ENCODE assay signal across 8 mouse cellular contexts in the genomic region with DNA sequence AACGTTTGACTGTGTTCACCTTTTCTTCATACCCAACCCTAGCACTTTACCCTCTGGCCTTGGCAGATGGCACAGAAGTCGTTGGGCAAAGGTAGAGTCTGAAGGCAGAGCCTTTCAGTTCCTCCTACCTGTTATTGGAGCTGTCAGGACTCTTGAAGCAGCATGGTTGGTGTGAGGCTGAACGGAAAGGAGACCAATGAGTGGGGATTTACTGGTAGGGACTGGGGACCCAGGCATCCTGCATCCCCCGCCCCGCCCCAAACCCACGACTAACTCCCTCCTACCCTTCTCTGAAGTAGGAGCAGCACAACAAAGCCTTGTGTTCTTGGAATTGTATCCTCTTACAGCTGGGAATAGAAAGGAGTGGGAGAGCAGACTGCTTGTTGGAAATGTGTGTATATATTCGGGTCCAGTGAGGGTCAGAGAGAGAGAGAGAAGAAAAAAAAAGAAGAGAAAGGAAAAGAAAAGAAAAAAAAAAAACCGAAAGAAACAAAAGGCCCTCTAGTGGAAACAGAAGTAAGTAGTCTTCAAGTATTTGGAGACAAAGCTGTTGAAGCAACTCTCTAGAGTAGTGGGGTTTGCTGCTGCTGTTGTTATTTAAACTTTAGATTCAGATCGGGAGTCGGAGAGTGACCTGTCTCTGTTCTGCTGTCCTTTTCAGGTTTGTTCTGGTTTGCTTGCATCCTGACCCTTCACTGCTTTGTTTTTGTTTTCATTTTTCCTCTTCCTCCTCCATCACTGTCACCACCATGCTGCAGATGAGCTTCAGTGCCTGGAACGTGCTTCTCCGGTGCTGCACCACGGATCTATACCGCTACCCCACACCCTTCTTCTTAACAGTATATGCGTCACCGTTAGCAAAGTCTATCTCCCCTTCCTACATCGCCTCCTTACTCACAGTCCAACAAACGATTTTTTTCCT. TPM values are rescaled to one million over a fixed set of nuclear protein-coding genes. Genes with fewer than 3 reads are reported as not detected.
A peak's percentile ranks its signal among the peaks of the same experiment; 100 is the strongest.
DNase-seq lines count a peak whose midpoint lies in the region; ATAC-seq and TF ChIP-seq lines count a peak whose summit lies in the region.

A gene (minus strand): TSS at position 176 of the 922 bp plus-strand sequence.

- H3K27ac ChIP-seq in heart, embryonic 15.5 days: peak within 1 kb of the TSS; percentile 73
- H3K27ac ChIP-seq in midbrain, embryonic 11.5 days (ENCODE audit: low read depth, low read length): no peak within 1 kb of the TSS
- peak within 1 kb of the TSS; percentile 100 for H3K27ac ChIP-seq in thymus, adult 2 months (ENCODE audit: control insufficient read depth, insufficient read depth, low read length)

- H3K9me3 ChIP-seq in heart, embryonic 15.5 days (replicated peaks): no peaks in the 10 kb centered on the region
- H3K9me3 ChIP-seq in midbrain, embryonic 11.5 days (ENCODE audit: control insufficient read depth, low read length): no peaks in the 10 kb centered on the region

- H3K4me2 ChIP-seq in heart, embryonic 15.5 days: peak within 1 kb of the TSS; percentile 88
- H3K4me2 ChIP-seq in midbrain, embryonic 11.5 days: peak within 1 kb of the TSS; percentile 93

- H3K4me3 ChIP-seq in heart, embryonic 15.5 days: peak within 1 kb of the TSS; percentile 66
- peak within 1 kb of the TSS; percentile 51 for H3K4me3 ChIP-seq in midbrain, embryonic 11.5 days (ENCODE audit: low read depth, low read length)
- peak within 1 kb of the TSS; percentile 91 for H3K4me3 ChIP-seq in thymus, adult 2 months (ENCODE audit: control insufficient read depth, insufficient read depth, low read length)

- H3K4me1 ChIP-seq in heart, embryonic 15.5 days (replicated peaks): peaks cover 35% of the 10 kb centered on the region
- peaks cover 14% of the 10 kb centered on the region; the same call in 1 of the 2 replicates for H3K4me1 ChIP-seq in midbrain, embryonic 11.5 days (ENCODE audit: control insufficient read depth, insufficient read depth, low read length)
- peaks cover 7% of the 10 kb centered on the region for H3K4me1 ChIP-seq in thymus, adult 2 months (replicated peaks; ENCODE audit: control insufficient read depth, insufficient read depth, low read length)

- H3K9ac ChIP-seq in heart, embryonic 15.5 days: peak within 1 kb of the TSS; percentile 68
- H3K9ac ChIP-seq in midbrain, embryonic 11.5 days (ENCODE audit: low read length): peak within 1 kb of the TSS; percentile 69

- DNase-seq in layer of hippocampus, postnatal 14 days (ENCODE audit: low spot score in 2 of 2): no peak
- DNase-seq in layer of hippocampus, adult 9-11 months: no peak
- peak; percentile 16 for DNase-seq in brain, adult 2 months (ENCODE audit: low read depth, low spot score)
- peak; percentile 35 to 46 for DNase-seq in kidney, postnatal 36 days
- peak; percentile 91 for DNase-seq in midbrain, embryonic 11.5 days (ENCODE audit: low spot score, missing footprints)
- DNase-seq in thymus, adult 2 months: peak; percentile 78
- no peak for DNase-seq in yolk sac, embryonic 10.5 days (ENCODE audit: low spot score)

- H3K36me3 ChIP-seq in heart, embryonic 15.5 days: no peaks in the 10 kb centered on the region
- no peaks in the 10 kb centered on the region for H3K36me3 ChIP-seq in midbrain, embryonic 11.5 days (ENCODE audit: control insufficient read depth, insufficient read depth, low read length)
- H3K36me3 ChIP-seq in thymus, adult 2 months (ENCODE audit: control insufficient read depth, insufficient read depth, low read length): 0 out of 2 replicates have a peak, but pooled peaks cover under 1% of the 10 kb centered on the region

- no peak for TF ChIP-seq POLR2A in thymus, adult 2 months (IDR thresholded peaks at IDR 0.05; ENCODE audit: control insufficient read depth, extremely low read depth, insufficient read depth, low read length, poor library complexity)

- WGBS in heart, embryonic 15.5 days: 19% methylated on average over 18 of the region's 18 CpGs
- WGBS in midbrain, embryonic 11.5 days: 19% methylated on average over 18 of the region's 18 CpGs
- 7% methylated on average over 18 of the region's 18 CpGs for WGBS in thymus, adult 2 months

- H3K27me3 ChIP-seq in heart, embryonic 15.5 days: no peaks in the 10 kb centered on the region
- peaks cover 38% of the 10 kb centered on the region for H3K27me3 ChIP-seq in midbrain, embryonic 11.5 days (ENCODE audit: control insufficient read depth, insufficient read depth, low read length)
- no peaks in the 10 kb centered on the region for H3K27me3 ChIP-seq in thymus, adult 2 months (ENCODE audit: control insufficient read depth, insufficient read depth, low read length)

- ATAC-seq in heart, embryonic 15.5 days (replicated peaks; ENCODE audit: insufficient number of reproducible peaks, insufficient read depth, low FRiP score, low read depth): no peak
- ATAC-seq in midbrain, embryonic 11.5 days (ENCODE audit: low FRiP score): no peak

- no peak for TF ChIP-seq CTCF in thymus, adult 2 months (IDR thresholded peaks at IDR 0.05; ENCODE audit: borderline replicate concordance, control insufficient read depth, extremely low read depth, insufficient read depth, low read length, poor library complexity)

RNA-seq across cellular contexts. Expression of the gene that starts here (rescaled TPM):
- 10 to 100 TPM; 10.4 to 10.5 TPM for total RNA-seq in layer of hippocampus, postnatal 14 days (2021)
- 5.4 and 10.1 TPM in 2 replicates for polyA plus RNA-seq in heart, embryonic 15.5 days (2015; fragmentation: Nextera tagmentation; extraction: Ambion mirVana)
- 5.4 and 5.7 TPM in 2 replicates for polyA plus RNA-seq in midbrain, embryonic 11.5 days (2014; fragmentation: Nextera tagmentation; extraction: Ambion mirVana)
- polyA plus RNA-seq in thymus, adult 2 months (2012; rRNA removed): 326 and 374 TPM in 2 replicates

Comparison
In these comparisons a context has a peak if more than half of its experiments do, and no peak if none do; other contexts are left out.
1. RNA of the gene that starts here (polyA plus RNA-seq): 326 to 374 TPM in thymus, adult 2 months; 5.4 to 5.7 TPM in midbrain, embryonic 11.5 days and 5.4 to 10.1 TPM in heart, embryonic 15.5 days; every median in the first group is over 10 times any median in the second.
2. DNase-seq: peak in brain, adult 2 months (single experiment), kidney, postnatal 36 days (2 of 2), midbrain, embryonic 11.5 days (single experiment) and thymus, adult 2 months (single experiment); none in layer of hippocampus, postnatal 14 days (0 of 2), layer of hippocampus, adult 9-11 months (single experiment) and yolk sac, embryonic 10.5 days (single experiment).
3. Peak in every context shown above with its lines, with median percentiles within 50 percentile points of each other: H3K4me3 ChIP-seq.